20 mouse cellular contexts compared by ENCODE assay signal in the genomic region with DNA sequence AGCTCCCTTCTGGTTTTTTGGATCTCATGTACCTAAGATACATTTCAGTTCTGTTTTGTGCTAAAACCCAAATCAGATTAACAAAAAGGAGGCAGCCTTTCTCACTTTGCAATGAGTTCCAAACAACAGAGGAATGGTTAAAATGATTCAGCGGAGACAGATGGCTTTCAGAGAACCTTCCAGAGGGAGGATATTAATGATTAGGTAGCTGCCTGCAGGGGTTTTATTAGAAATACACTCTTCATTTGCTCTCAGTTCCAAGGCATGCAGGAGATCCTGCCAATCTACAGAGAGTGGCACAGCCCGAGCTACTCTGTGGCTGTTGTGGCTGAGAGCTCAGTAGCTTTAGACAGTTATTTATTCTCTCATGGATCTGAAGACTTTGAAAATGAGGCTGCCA.
DNase-seq lines count a peak whose midpoint lies in the region; ATAC-seq lines count a peak whose summit lies in the region.
"Had no signal": no experiment of that assay in that cellular context is flagged by ENCODE, and none has a peak within 500 bp of the region (broad histone marks: within the 10 kb centered on the region; RNA-seq: fewer than 3 reads in every experiment).

No protein-coding gene starts in this region.

- no peak overlapping the region for H3K4me3 ChIP-seq in brown adipose tissue, adult 24 weeks (ENCODE audit: insufficient read depth, low read depth, low read length)
- no peak overlapping the region for H3K4me3 ChIP-seq in heart, embryonic 11.5 days (ENCODE audit: low read depth, low read length)
- H3K4me3 ChIP-seq: embryonic facial prominence, embryonic 13.5 days; forebrain, embryonic 13.5 days; gastrocnemius, adult 2 months; hindbrain, embryonic 12.5 days; intestine, embryonic 15.5 days had no signal

- H3K27ac ChIP-seq in brown adipose tissue, adult 24 weeks (replicated peaks; ENCODE audit: low read depth, low read length), result peak overlapping the region; percentile 89
- H3K27ac ChIP-seq in heart, embryonic 11.5 days (ENCODE audit: low read depth, low read length), result no peak overlapping the region
- H3K27ac ChIP-seq: embryonic facial prominence, embryonic 13.5 days; forebrain, embryonic 13.5 days; gastrocnemius, adult 2 months; hindbrain, embryonic 12.5 days; intestine, embryonic 15.5 days had no signal

- 73% methylated on average over 2 of the region's 2 CpGs for WGBS in heart, embryonic 11.5 days (ENCODE audit: insufficient replicate concordance)

- peaks cover 11% of the 10 kb centered on the region for H3K4me1 ChIP-seq in brown adipose tissue, adult 24 weeks (ENCODE audit: control insufficient read depth, insufficient read depth, insufficient read length, low read length)
- H3K4me1 ChIP-seq in heart, embryonic 11.5 days (ENCODE audit: control insufficient read depth, insufficient read depth, low read length), result no peaks in the 10 kb centered on the region
- H3K4me1 ChIP-seq: forebrain, embryonic 13.5 days; hindbrain, embryonic 12.5 days; intestine, embryonic 15.5 days had no signal

- no peaks in the 10 kb centered on the region for H3K27me3 ChIP-seq in heart, embryonic 11.5 days (ENCODE audit: control insufficient read depth, insufficient read depth, low read length)
- H3K27me3 ChIP-seq: embryonic facial prominence, embryonic 13.5 days; forebrain, embryonic 13.5 days; hindbrain, embryonic 12.5 days; intestine, embryonic 15.5 days; Patski had no signal

- no peak overlapping the region for H3K9ac ChIP-seq in heart, embryonic 11.5 days (ENCODE audit: low read depth, low read length)
- H3K9ac ChIP-seq: embryonic facial prominence, embryonic 13.5 days; forebrain, embryonic 13.5 days; hindbrain, embryonic 12.5 days; intestine, embryonic 15.5 days had no signal

- H3K4me2 ChIP-seq in heart, embryonic 11.5 days, result no peak overlapping the region
- H3K4me2 ChIP-seq: embryonic facial prominence, embryonic 13.5 days; forebrain, embryonic 13.5 days; hindbrain, embryonic 12.5 days; intestine, embryonic 15.5 days had no signal

- H3K9me3 ChIP-seq in heart, embryonic 11.5 days (replicated peaks; ENCODE audit: control insufficient read depth, low read length), result no peaks in the 10 kb centered on the region
- H3K9me3 ChIP-seq: embryonic facial prominence, embryonic 13.5 days; forebrain, embryonic 13.5 days; hindbrain, embryonic 12.5 days; intestine, embryonic 15.5 days had no signal

- no peak for ATAC-seq in granulocyte monocyte progenitor cell, adult 5-6 weeks (replicated peaks; ENCODE audit: poor library complexity, severe bottlenecking)
- ATAC-seq in heart, embryonic 11.5 days (replicated peaks; ENCODE audit: insufficient number of reproducible peaks, low FRiP score, low TSS enrichment), result no peak
- ATAC-seq: activated CD4-positive, CD25-positive, alpha-beta regulatory T cell, adult 4 months; forebrain, embryonic 13.5 days; intestine, embryonic 15.5 days; Patski had no signal

- peak; percentile 14 to 22 for DNase-seq in cerebellum, postnatal 25 days
- DNase-seq in cerebellum, adult 9-11 months, result no peak
- DNase-seq in layer of hippocampus, adult 18-20 months (ENCODE audit: low spot score in 2 of 2), result peak; percentile 50 to 77
- DNase-seq in layer of hippocampus, postnatal 25 days (ENCODE audit: extremely low spot score in 1 of 2, low spot score in 1 of 2), result no peak
- DNase-seq in layer of hippocampus, adult 9-11 months, result peak; percentile 71
- DNase-seq: adrenal gland, postnatal 14 days; cerebellum, postnatal 36 days; gastrocnemius, adult 2 months; gastrocnemius, postnatal 25 days; heart, postnatal 10 days; heart, postnatal 4 days had no signal

- H3K36me3 ChIP-seq in heart, embryonic 11.5 days (ENCODE audit: control insufficient read depth, insufficient read depth, low read length), result no peaks in the 10 kb centered on the region
- H3K36me3 ChIP-seq: embryonic facial prominence, embryonic 13.5 days; hindbrain, embryonic 12.5 days; intestine, embryonic 15.5 days had no signal

Comparison
In these comparisons a context has a peak if more than half of its experiments do, and no peak if none do; other contexts are left out.
1. DNase-seq: peak in cerebellum, postnatal 25 days (2 of 2), layer of hippocampus, adult 18-20 months (2 of 2) and layer of hippocampus, adult 9-11 months (single experiment); none in cerebellum, adult 9-11 months (single experiment) and layer of hippocampus, postnatal 25 days (0 of 2).